Mouse (Mus musculus): ENCODE data around the gene Fam89b. TPM values are rescaled to one million over a fixed set of nuclear protein-coding genes. Genes with fewer than 3 reads are reported as not detected.

Fam89b gene
- polyA plus RNA-seq, 1 experiment from 2014 or later: 140 TPM

- Histone ChIP-seq H3K4me2 (ENCODE audit: low read depth, low read length, severe bottlenecking) (no peak overlapping the region), H3K9ac (ENCODE audit: low read length) (no peak overlapping the region), H3K4me1 (replicated peaks; ENCODE audit: control insufficient read depth, insufficient read depth, low read length) (peaks cover under 1% of the 10 kb centered on the region; the same call in 1 of the 2 replicates), H3K27me3 (ENCODE audit: control insufficient read depth, insufficient read depth, low read length) (no peaks in the 10 kb centered on the region), H3K27ac (ENCODE audit: low read depth, low read length) (no peak overlapping the region), H3K36me3 (ENCODE audit: control insufficient read depth, insufficient read depth, low read length) (no peaks in the 10 kb centered on the region; the same call in 1 of the 2 replicates), H3K9me3 (ENCODE audit: control insufficient read depth, low read length) (no peaks in the 10 kb centered on the region), H3K4me3 (ENCODE audit: low read depth, low read length) (no peak overlapping the region)
- no peak for ATAC-seq (replicated peaks; ENCODE audit: low FRiP score)
- no peak for DNase-seq (ENCODE audit: low spot score)
- 78% methylated on average over 7 of the region's 8 CpGs for WGBS
These were observed 18.9 kb downstream of the Fam89b start for GRCm38 (mm10) chr19:5710581-5710980.

- ATAC-seq (replicated peaks; ENCODE audit: low FRiP score) (no peak), DNase-seq (ENCODE audit: low spot score) (no peak)
- Histone ChIP-seq H3K9ac (ENCODE audit: low read length) (no peak overlapping the region), H3K36me3 (ENCODE audit: control insufficient read depth, insufficient read depth, low read length) (no peaks in the 10 kb centered on the region; the same call in 1 of the 2 replicates), H3K9me3 (ENCODE audit: control insufficient read depth, low read length) (no peaks in the 10 kb centered on the region), H3K27me3 (ENCODE audit: control insufficient read depth, insufficient read depth, low read length) (no peaks in the 10 kb centered on the region), H3K4me1 (replicated peaks; ENCODE audit: control insufficient read depth, insufficient read depth, low read length) (no peaks in the 10 kb centered on the region), H3K4me2 (ENCODE audit: low read depth, low read length, severe bottlenecking) (no peak overlapping the region), H3K27ac (ENCODE audit: low read depth, low read length) (no peak overlapping the region), H3K4me3 (ENCODE audit: low read depth, low read length) (no peak overlapping the region)
- WGBS: 95% methylated on average over 6 of the region's 6 CpGs
These were observed 19.4 kb downstream of the Fam89b start for GRCm38 (mm10) chr19:5710068-5710467.

GRCm38 (mm10) chr19:5704801-5705571 lies 24.5 kb downstream of the Fam89b start:
- no peaks in the 10 kb centered on the region; the same call in 1 of the 2 replicates for H3K36me3 ChIP-seq (ENCODE audit: control insufficient read depth, insufficient read depth, low read length)
- H3K4me3 ChIP-seq (ENCODE audit: low read depth, low read length): no peak overlapping the region
- no peaks in the 10 kb centered on the region for H3K9me3 ChIP-seq (ENCODE audit: control insufficient read depth, low read length)
- no peak overlapping the region for H3K27ac ChIP-seq (ENCODE audit: low read depth, low read length)
- no peak for ATAC-seq (replicated peaks; ENCODE audit: low FRiP score)
- no peaks in the 10 kb centered on the region for H3K27me3 ChIP-seq (ENCODE audit: control insufficient read depth, insufficient read depth, low read length)
- no peaks in the 10 kb centered on the region for H3K4me1 ChIP-seq (replicated peaks; ENCODE audit: control insufficient read depth, insufficient read depth, low read length)
- no peak overlapping the region for H3K4me2 ChIP-seq (ENCODE audit: low read depth, low read length, severe bottlenecking)
- DNase-seq (ENCODE audit: low spot score): no peak
- no peak overlapping the region for H3K9ac ChIP-seq (ENCODE audit: low read length)
- WGBS: 41% methylated on average over 10 of the region's 10 CpGs

GRCm38 (mm10) chr19:5704163-5704800 lies 25.2 kb downstream of the Fam89b start, which contains the start of gene Kcnk7:
Gene Kcnk7, plus strand, starts transcription at chr19:5704367.
- ATAC-seq (replicated peaks; ENCODE audit: low FRiP score): no peak
- Histone ChIP-seq H3K36me3 (ENCODE audit: control insufficient read depth, insufficient read depth, low read length) (no peaks in the 10 kb centered on the region; the same call in 1 of the 2 replicates), H3K4me3 (ENCODE audit: low read depth, low read length) (no peak within 1 kb of the TSS), H3K4me1 (replicated peaks; ENCODE audit: control insufficient read depth, insufficient read depth, low read length) (no peaks in the 10 kb centered on the region), H3K27ac (ENCODE audit: low read depth, low read length) (no peak within 1 kb of the TSS), H3K9ac (ENCODE audit: low read length) (no peak within 1 kb of the TSS), H3K9me3 (ENCODE audit: control insufficient read depth, low read length) (no peaks in the 10 kb centered on the region), H3K4me2 (ENCODE audit: low read depth, low read length, severe bottlenecking) (no peak within 1 kb of the TSS), H3K27me3 (ENCODE audit: control insufficient read depth, insufficient read depth, low read length) (no peaks in the 10 kb centered on the region)
- WGBS: 81% methylated on average over 17 of the region's 17 CpGs
- no peak for DNase-seq (ENCODE audit: low spot score)

GRCm38 (mm10) chr19:5695849-5696462 lies 33.5 kb downstream of the Fam89b start:
- H3K4me3 ChIP-seq (ENCODE audit: low read depth, low read length): peak overlapping the region; percentile 32
- H3K4me1 ChIP-seq (replicated peaks; ENCODE audit: control insufficient read depth, insufficient read depth, low read length): peaks cover 19% of the 10 kb centered on the region
- no peaks in the 10 kb centered on the region for H3K9me3 ChIP-seq (ENCODE audit: control insufficient read depth, low read length)
- peaks cover 6% of the 10 kb centered on the region; the same call in 1 of the 2 replicates for H3K36me3 ChIP-seq (ENCODE audit: control insufficient read depth, insufficient read depth, low read length)
- peak overlapping the region; percentile 68 for H3K4me2 ChIP-seq (ENCODE audit: low read depth, low read length, severe bottlenecking)
- peak; percentile 80 for ATAC-seq (replicated peaks; ENCODE audit: low FRiP score)
- peak overlapping the region; percentile 52 for H3K9ac ChIP-seq (ENCODE audit: low read length)
- peak; percentile 82 for DNase-seq (ENCODE audit: low spot score)
- H3K27ac ChIP-seq (ENCODE audit: low read depth, low read length): 0 out of 2 replicates have a peak overlapping the region, but pooled peaks have one; percentile 12
- 0 out of 2 replicates have a peak, but pooled peaks cover 2% of the 10 kb centered on the region for H3K27me3 ChIP-seq (ENCODE audit: control insufficient read depth, insufficient read depth, low read length)
- WGBS: 7% methylated on average over 41 of the region's 41 CpGs

- ATAC-seq (replicated peaks; ENCODE audit: low FRiP score): no peak
- DNase-seq (ENCODE audit: low spot score): no peak
- Histone ChIP-seq H3K27ac (ENCODE audit: low read depth, low read length) (no peak overlapping the region), H3K27me3 (ENCODE audit: control insufficient read depth, insufficient read depth, low read length) (0 out of 2 replicates have a peak, but pooled peaks cover 2% of the 10 kb centered on the region), H3K4me1 (replicated peaks; ENCODE audit: control insufficient read depth, insufficient read depth, low read length) (peaks cover 30% of the 10 kb centered on the region), H3K9ac (ENCODE audit: low read length) (no peak overlapping the region), H3K36me3 (ENCODE audit: control insufficient read depth, insufficient read depth, low read length) (peaks cover 6% of the 10 kb centered on the region; the same call in 1 of the 2 replicates), H3K4me3 (ENCODE audit: low read depth, low read length) (no peak overlapping the region), H3K9me3 (ENCODE audit: control insufficient read depth, low read length) (no peaks in the 10 kb centered on the region), H3K4me2 (ENCODE audit: low read depth, low read length, severe bottlenecking) (no peak overlapping the region)
- 88% methylated on average over 6 of the region's 6 CpGs for WGBS
These were observed 35.7 kb downstream of the Fam89b start for GRCm38 (mm10) chr19:5693801-5694200.

- 84% methylated on average over 10 of the region's 10 CpGs for WGBS
- Histone ChIP-seq H3K27ac (ENCODE audit: low read depth, low read length) (no peak overlapping the region), H3K9ac (ENCODE audit: low read length) (no peak overlapping the region)
These were observed 36.5 kb downstream of the Fam89b start for GRCm38 (mm10) chr19:5692913-5693396.

More at GRCm38 (mm10) chr19:5692913-5693396, 36.5 kb downstream of the Fam89b start:
- DNase-seq (ENCODE audit: low spot score) (no peak), ATAC-seq (replicated peaks; ENCODE audit: low FRiP score) (no peak)
- Histone ChIP-seq H3K4me1 (replicated peaks; ENCODE audit: control insufficient read depth, insufficient read depth, low read length) (peaks cover 30% of the 10 kb centered on the region), H3K27me3 (ENCODE audit: control insufficient read depth, insufficient read depth, low read length) (0 out of 2 replicates have a peak, but pooled peaks cover 2% of the 10 kb centered on the region), H3K4me2 (ENCODE audit: low read depth, low read length, severe bottlenecking) (no peak overlapping the region), H3K4me3 (ENCODE audit: low read depth, low read length) (no peak overlapping the region), H3K9me3 (ENCODE audit: control insufficient read depth, low read length) (no peaks in the 10 kb centered on the region), H3K36me3 (ENCODE audit: control insufficient read depth, insufficient read depth, low read length) (peaks cover 6% of the 10 kb centered on the region; the same call in 1 of the 2 replicates)

Measured in forebrain, embryonic 11.5 days (tissue).